Mouse (Mus musculus): ENCODE results near the gene Zfp113. TPM values are rescaled to one million over a fixed set of nuclear protein-coding genes. Genes with fewer than 3 reads are reported as not detected.
A peak's percentile ranks its signal among the peaks of the same experiment; 100 is the strongest.

The Zfp113 gene
- total RNA-seq (2022), result 10 to 100 TPM; 12.9 to 18.5 (median 16.1) TPM

GRCm38 (mm10) chr5:138155443-138155976 lies at the start of gene Zfp113:
Zfp113 (minus strand) TSS chr5:138155744.
- peak; percentile 89 for DNase-seq

- DNase-seq, result no peak
Measured at GRCm38 (mm10) chr5:138202086-138202485, 46.5 kb upstream of the Zfp113 start.

GRCm38 (mm10) chr5:138199576-138199975 lies 44.0 kb upstream of the Zfp113 start:
- peak; percentile 35 for DNase-seq

- no peak for DNase-seq
Measured at GRCm38 (mm10) chr5:138195463-138195862, 39.9 kb upstream of the Zfp113 start.

GRCm38 (mm10) chr5:138194755-138195345 lies 39.3 kb upstream of the Zfp113 start:
- DNase-seq, result no peak

- DNase-seq, result peak; percentile 80
Measured at GRCm38 (mm10) chr5:138193771-138194727, 38.5 kb upstream of the Zfp113 start, which contains the start of gene Mblac1. Mblac1 (plus strand) TSS chr5:138194314.

GRCm38 (mm10) chr5:138187661-138188306 lies 32.2 kb upstream of the Zfp113 start:
- DNase-seq, result peak; percentile 71

GRCm38 (mm10) chr5:138186950-138187638 lies 31.6 kb upstream of the Zfp113 start, which contains the start of the genes Taf6 and Cnpy4:
Taf6 (minus strand) TSS chr5:138187451.
Cnpy4 (plus strand) TSS chr5:138187485.
- peak; percentile 77 for DNase-seq

- DNase-seq, result no peak
Measured at GRCm38 (mm10) chr5:138173217-138173616, 17.7 kb upstream of the Zfp113 start.

GRCm38 (mm10) chr5:138171695-138172491 lies 16.3 kb upstream of the Zfp113 start, which contains the start of the genes Ap4m1 and Mcm7:
Ap4m1 (plus strand) TSS chr5:138172002.
Mcm7 (minus strand) TSS chr5:138172422.
- peak; percentile 98 for DNase-seq

GRCm38 (mm10) chr5:138170936-138171561 lies 15.5 kb upstream of the Zfp113 start:
- peak; percentile 96 for DNase-seq

- no peak for DNase-seq
Measured at GRCm38 (mm10) chr5:138165594-138165993, 10.1 kb upstream of the Zfp113 start.

GRCm38 (mm10) chr5:138163610-138164009 lies 8.1 kb upstream of the Zfp113 start:
- no peak for DNase-seq

GRCm38 (mm10) chr5:138163046-138163445 lies 7.5 kb upstream of the Zfp113 start:
- DNase-seq, result no peak

- peak; percentile 91 for DNase-seq
Measured at GRCm38 (mm10) chr5:138160842-138161665, 5.5 kb upstream of the Zfp113 start, which contains the start of gene Cops6. Cops6 (plus strand) TSS chr5:138161071.

GRCm38 (mm10) chr5:138160224-138160762 lies 4.7 kb upstream of the Zfp113 start:
- DNase-seq, result no peak

- DNase-seq, result no peak
Measured at GRCm38 (mm10) chr5:138154390-138154789, 1.2 kb downstream of the Zfp113 start.

- DNase-seq, result no peak
Measured at GRCm38 (mm10) chr5:138138585-138138984, 17.0 kb downstream of the Zfp113 start.

GRCm38 (mm10) chr5:138137935-138138549 lies 17.5 kb downstream of the Zfp113 start:
- DNase-seq, result no peak

Data from adrenal gland, adult 8-10 months (tissue).